Mouse (Mus musculus): ENCODE measurements around the gene Clmp.
A peak's percentile ranks its signal among the peaks of the same experiment; 100 is the strongest.
"Not testable (repeated sequence)": the region's sequence is repeated elsewhere in the genome, so short reads cannot be mapped to it uniquely, and the experiment has no call there.

Gene Clmp

DNA sequence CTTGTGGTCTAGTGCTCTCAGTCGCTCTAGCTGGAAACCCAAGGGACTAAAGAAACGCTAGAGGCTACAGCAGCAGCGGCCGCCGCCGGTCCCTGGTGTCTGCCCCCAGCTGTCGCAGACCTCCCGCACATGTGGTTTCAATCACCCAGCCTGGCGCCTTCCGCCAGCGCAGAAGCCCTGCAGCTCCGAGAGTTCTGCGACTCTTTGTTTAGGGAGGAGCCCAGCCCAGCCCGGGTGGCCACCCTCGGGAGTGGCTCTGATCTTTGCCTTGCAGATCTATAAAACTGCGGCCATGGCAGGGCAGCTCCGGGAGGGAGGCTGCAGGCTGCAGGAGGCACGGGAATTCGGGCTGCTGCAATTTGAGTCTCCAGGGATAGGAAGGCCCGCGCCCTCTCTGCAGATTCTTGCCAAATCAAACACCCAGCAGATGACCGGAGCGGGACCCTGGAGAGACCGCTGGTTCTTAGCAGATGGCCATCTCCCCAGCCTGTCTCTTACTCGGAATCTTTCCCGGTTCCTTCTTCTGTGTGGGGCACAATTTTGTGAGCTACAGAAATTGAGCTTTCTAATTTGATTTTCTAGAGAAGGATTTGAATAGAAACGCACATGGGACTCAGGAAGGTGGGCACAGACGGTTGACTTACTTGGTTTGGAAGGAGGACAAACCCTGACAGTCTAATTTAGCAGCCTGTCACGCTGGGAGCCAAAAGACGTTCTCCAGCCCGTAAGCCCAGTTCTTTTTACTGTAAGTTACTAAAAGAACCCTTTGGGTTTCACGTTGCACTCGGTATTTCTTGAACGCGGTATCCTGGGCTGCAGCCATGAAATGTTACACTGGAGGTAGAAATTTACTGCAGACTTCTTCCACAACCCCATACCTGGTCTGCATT lies 45.2 kb downstream of the Clmp start:
- peak; percentile 95 for DNase-seq (ENCODE audit: low read depth, low spot score)

DNA sequence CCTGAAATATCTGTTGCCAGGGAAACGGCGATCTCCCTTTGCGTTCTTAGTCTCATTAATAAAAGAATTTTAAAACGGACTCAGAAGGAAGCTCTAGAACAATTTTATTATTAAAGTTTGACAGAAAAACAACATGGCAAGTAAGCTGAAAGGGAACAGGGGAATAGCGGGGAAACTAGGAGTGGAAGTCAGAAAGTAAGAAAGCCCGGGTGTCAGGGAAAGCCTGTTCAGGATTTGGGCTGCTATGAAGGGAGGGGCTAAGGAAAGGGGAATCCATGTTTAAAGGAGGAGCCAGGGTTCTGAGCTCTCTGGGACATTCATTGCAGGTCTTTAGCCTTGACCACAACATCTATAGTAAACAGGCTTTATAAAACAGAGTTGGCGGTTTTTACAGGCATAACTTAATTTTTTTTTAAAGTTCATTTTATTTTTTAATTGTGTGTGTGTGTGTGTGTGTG lies 45.9 kb downstream of the Clmp start:
- DNase-seq (ENCODE audit: low read depth, low spot score), result peak; percentile 67

DNA sequence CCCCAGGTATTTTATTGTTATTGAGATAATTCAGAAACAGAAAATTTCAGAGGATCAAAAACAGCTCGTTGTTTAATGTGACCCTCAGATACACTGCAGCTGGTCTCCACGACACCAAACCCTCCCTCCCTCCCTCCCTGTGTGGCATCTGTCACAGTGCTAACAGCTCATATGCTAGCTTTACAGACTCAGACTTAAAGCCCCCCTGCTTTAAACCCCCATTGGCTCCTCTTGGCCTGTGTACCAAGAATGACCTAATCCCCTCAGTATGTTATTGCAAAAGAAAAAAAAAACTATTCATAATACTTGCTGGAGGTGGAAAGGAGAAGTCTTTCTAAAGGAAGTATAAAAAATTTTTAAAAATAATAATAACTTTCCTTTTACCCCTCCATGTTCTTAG lies 46.5 kb downstream of the Clmp start:
- DNase-seq (ENCODE audit: low read depth, low spot score), result peak; percentile 36

DNA sequence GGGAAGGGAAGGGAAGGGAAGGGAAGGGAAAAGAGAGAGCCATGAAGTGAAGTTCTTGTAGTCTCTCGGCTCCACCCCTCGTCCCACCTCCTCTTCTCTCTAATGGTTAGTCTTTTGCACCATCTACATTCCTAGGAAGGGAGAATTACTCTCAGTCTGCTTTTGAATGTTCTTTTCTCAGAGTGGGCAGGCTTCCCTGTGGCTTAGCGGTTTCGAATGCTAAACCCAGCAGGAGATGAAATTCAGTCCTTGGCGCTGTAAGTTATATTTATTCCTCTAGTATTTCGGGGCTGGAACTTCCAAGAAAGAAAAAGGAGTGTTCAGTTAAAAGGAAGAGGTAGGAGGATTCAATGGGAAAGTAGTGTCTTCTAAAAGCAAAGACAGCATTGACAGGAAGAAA lies 51.4 kb downstream of the Clmp start:
- DNase-seq (ENCODE audit: low read depth, low spot score), result no peak

DNA sequence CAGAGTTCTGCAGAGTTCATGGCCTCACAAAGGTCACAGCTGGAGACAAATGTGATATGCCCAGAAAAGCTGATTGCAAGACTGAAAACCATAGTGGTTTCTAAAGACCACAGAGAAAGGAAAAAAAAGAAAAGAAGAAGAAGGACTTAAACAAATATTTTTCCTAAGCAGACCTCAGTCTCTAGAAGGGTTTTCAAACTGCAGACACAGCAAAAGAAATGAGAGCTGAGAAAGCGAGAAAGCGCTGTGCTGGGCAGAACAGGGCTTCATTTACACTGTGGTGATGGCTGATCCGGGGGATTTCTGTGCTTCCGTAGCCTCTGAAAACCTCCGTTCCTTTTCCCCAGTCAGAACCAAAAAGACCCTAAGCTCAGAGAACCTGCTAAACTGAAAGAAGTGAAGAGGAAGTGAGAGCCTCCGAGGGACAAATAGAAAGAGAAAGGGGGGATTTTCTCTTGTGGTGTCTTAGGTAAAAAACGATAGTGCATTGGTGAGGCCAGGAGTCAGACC lies 57.8 kb downstream of the Clmp start:
- DNase-seq (ENCODE audit: low read depth, low spot score), result no peak

DNA sequence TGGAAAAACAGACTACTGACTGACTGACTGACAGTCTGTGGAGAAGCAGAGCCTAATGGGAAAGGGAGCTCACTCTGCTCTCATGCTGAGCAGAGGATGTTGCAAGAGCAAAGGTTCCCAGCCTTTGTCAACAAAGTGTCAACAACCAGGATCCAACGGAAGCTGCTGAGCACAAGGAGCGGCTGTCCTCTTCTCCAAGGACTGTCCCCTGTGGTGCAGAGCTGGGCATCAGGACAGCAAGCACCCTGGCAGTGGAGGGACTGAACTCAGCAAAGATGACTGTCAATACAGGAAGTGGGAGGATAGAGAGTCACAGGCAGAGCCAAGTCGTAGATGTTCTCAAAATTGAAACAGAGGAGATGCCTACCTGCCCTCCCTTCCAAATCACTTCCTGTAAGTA lies 58.5 kb downstream of the Clmp start:
- DNase-seq (ENCODE audit: low read depth, low spot score), result no peak

DNA sequence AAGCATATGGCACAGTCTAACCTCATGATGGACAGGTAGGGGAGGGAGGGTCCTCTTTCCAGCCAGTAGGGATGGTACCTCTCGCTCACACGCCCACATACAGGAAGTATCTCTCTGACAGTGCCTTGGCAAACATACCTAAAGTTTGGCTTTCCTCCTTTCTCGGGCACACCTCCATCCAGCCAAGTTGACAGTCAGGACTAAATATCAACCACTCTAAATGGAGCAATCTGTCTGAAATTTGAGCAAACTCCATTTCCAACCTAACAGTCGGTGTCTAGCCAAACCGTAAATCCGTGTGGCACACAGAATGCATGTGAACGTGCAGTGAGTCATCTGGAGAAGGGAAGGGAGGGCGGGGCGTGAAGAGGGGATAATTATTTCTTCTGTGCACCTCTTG lies 61.0 kb downstream of the Clmp start:
- no peak for DNase-seq (ENCODE audit: low read depth, low spot score)

DNA sequence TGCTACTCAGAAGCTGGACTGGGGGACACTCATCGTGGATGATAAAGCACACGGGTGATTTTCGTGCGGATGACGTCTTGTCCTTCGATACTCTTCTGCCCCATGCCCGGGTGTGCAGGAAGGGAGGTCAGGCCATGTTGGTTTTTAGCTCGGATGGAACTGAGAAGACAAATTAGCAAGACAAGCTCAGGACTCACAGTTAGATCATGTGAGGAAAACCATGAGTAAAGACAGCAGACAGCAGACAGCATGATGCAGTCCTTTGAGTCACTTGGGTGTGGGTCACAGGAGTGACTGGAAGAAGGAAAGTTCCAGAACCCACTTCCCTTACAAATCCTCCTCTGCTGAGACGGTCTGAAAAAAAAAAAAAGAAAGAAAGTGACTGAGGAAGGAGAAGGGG lies 61.5 kb downstream of the Clmp start:
- DNase-seq (ENCODE audit: low read depth, low spot score), result no peak

DNA sequence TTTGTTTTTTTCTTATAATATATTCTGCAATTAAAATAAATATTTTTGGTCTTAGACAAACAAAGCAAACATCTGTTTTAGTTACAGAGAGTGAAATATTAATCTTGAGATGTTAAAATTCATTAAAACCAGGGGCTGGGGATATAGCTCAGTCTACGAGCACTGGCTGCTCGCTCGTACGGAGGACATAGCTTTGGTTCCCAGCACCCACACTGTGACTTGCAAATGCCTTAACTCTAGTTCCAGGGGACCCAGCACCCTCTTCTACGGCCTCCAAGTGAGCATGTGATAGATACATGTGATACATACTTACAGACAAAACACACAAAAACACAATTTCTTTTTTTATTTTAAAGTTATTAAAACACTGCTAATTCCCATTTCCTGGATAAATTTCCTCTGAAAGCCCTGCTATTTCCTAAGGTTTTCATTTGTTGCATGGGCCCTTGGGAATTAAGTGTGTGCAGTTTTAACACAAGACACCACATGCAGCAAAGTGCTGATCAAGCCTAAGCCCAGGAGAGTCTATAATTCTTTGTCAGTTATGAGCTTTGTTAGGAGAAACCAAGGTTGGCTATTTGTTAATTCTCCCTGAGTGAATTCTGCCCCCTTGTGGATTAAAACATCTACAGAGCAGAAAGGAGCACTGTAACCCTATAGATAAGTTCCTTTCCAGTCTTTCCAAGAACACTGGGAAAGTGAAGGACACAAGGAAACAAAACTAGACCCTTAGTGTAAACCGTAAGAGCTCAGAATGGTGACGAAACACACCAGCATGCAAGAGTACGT lies 64.3 kb downstream of the Clmp start:
- peak; percentile 62 for DNase-seq (ENCODE audit: low read depth, low spot score)

DNA sequence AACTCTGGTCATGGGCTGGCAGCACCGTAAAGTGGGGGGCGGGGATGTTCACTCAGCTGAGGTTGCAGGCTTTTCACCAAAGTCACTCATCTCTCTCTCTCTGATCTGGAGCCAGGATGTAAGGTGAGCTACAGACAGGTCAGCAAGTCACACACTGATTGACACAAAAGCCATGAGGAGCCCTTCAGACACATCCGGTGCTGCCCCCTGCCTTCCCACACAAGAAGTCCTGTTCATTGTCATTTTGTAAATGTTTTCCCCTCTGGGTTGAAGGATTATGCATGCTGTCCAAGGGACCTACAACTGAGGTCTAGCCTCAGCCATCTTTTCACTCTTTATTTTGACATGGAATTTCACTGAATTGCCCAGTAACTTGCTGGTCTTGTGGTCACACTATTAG lies 66.0 kb downstream of the Clmp start:
- DNase-seq (ENCODE audit: low read depth, low spot score), result no peak

DNA sequence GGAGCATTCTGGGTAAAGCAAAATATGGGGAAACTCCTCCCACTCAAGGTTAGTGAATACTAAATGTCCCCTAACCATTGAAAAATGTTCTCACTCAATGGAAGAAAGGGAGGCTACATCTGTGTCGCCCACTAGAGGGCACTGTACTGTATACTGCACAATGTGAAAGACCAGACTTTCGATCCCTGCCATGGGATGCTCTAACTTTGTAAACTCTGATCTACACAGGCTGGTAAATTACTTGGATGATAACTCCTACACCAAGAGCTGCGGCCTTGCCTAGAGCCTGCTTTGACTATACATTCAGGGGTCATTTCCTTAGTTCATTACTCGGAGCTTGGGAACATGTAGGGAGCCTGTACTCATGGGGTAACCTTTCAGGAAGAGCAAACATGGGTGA lies 70.6 kb downstream of the Clmp start:
- peak; percentile 71 for DNase-seq (ENCODE audit: low read depth, low spot score)

DNA sequence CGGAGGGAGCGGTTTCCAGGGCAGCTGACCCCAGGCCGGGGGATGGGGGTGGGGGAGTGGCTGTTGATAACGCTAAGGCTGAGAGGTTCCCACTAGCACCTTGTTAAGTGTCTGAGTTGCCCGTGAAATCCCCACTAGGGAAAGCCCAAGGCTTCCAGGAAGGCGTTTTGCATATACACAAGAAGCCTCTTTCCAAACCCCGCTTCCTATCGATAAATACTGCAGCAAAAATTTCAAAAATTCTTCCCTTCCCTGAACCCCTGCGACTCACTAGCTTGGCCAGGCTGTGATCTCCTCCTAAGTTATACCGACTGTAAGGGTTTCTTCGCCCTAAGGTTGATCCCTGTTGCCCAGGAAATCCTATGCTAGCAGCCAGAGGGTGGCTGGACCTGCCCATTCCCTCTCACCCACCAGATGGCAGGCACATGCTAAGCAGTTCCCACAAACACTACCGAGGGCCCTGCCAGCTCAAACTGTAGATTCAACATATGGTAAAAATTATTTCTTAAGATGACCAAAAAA lies 71.4 kb downstream of the Clmp start:
- peak; percentile 81 for DNase-seq (ENCODE audit: low read depth, low spot score)

DNA sequence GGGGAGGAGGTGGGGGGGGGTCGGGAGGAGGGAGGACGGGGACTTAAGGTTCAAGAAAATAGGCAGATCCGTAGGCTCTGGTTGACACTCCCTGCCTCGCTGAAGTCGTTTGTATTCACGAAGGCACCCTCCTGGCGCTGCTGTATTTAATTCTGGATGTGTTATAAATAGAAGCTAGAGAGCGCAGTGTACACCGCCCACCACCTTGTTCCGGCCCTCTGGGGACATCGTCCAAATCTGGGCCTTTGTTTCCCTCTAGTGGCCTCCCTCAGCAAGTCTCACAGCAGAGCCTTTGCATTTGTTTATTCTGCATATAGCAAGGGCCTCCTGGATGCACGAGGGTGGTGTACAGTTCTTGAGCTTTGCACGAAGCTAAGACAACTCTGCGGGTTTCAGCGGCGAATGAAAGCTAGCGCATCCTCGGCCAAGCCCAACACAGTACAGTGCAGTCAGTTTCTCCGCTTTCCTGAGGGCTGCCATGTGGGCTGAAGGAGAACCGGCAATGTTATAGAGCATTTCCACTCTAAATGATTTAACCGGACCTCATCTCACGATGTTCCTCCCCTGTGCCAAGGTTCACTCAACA lies 72.0 kb downstream of the Clmp start:
- DNase-seq (ENCODE audit: low read depth, low spot score), result peak; percentile 90

DNA sequence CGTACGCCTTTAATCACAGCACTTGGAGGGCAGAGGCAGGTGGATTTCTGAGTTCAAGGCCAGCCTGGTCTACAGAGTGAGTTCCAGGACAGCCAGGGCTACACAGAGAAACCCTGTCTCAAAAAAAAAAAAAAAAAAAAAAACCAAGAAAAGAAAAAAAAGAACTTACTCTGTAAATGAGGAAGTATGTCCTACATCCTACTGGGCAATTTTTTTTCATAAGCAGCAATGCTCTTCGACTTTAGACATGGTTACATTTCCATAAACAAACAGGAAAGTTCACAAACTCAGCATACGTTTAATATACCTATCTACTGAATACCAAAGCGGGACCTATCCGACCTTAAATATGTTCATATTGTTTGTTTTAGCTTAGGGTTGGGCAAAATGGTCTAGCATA lies 76.6 kb downstream of the Clmp start:
- DNase-seq (ENCODE audit: low read depth, low spot score), result no peak

DNA sequence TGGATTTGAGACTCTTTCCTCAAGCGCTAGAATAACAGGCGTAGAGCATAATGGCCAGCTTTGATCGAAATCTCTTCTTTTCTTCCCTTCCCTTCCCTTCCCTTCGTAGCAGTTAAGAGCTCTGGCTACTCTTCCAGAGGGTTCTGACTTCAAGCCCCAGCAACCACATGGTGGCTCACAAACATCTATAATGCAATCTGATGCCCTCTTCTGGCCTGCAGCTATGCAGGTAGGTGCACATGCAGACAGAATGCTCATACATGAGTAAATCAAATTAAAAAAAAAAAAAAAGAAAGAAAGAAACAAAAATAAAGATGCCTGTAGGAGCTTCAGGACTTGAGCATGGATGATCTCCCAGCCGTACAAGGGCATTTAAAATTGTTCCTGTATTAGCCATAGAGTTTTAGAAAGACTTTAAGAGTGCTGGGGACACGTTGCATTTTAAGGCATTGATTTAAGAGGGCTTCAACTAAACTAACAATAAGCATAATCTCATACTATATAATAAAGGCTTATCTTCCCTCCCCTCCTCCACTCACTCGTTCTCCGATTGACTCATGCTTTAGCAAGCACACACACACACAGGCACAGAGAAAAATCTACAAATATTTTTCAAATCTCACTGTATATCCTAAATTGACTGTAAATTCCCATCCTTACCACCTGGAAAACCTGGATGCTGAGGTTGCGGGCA lies 79.3 kb downstream of the Clmp start:
- DNase-seq (ENCODE audit: low read depth, low spot score), result no peak

DNA sequence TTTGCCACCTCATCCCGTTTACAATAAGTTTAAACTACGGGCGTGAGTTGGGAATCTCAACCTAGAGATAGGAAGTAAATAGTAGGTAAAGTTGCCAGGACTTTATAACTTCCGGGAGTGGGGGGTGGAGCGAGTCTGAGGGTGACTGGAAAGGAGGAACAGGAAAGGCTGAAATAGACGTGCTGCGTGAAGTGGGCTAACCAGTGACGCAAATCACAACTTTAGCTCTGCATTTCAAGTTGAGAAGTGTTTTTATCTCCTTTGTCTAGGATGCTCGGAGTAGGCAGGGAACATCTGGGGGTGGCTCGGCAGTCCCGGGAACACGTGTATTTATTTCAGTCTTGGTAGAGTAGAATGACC lies 79.8 kb downstream of the Clmp start:
- no peak for DNase-seq (ENCODE audit: low read depth, low spot score)

DNA sequence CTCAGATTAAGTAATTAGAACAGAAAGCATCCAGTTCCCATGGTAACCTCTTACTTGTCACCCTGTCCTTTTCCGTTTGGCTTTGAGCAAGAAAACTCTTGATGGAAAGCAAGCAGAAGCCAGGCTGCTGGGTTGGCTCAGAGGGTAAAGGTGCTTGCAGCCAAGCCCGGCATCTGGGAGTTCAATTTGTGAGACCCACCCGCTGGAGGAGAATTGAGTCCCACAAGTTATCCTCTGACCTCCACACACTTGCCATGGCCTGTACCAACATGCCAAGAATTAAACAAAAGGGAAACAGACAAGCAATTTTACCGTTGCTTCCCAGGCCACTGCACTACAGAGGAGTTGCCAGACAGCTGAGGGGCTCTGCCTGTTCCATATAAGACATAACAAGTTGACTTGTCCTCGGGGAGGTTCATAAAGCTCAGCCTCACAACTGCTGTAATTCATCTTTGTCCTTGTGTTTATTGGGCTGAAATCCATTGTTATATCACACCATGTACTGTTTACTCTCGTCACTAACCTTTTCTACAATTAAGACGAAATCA lies 80.4 kb downstream of the Clmp start:
- no peak for DNase-seq (ENCODE audit: low read depth, low spot score)

DNA sequence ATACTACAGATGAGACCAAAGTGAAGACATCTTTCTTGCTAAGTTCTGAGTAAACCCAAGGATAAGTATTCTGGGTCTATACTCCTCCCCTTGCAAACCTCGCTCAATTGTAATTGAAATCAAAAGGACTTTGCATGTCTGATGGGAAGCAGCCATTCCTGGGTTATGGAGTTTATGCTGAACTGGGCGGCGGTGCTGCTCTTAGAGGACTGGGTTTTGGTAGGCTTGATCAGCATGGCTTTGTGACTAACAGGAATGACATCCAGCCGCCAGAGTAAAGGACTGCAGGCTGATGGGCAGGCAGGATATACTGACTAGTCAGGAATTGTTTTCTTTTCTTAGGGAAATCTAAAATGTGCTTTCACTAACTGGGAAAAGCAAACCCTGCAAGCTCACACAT lies 82.2 kb downstream of the Clmp start:
- DNase-seq (ENCODE audit: low read depth, low spot score), result no peak

DNA sequence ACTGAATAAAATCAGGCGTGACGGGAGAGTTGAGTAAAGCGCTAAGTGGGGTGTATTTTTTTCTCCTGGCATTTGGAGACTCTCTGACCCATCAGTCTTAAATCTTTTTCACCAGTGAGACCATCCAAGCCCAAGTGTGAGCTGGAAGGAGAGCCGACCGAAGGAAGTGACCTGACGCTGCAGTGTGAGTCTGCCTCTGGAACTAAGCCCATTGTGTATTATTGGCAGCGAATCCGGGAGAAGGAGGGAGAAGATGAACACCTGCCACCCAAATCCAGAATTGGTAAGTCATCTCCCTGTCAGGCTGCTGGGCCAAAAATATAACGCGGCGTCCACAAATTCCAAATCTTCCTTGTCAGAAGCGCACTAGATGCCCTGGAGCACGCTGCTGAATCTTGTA lies 86.5 kb downstream of the Clmp start:
- no peak for DNase-seq (ENCODE audit: low read depth, low spot score)

DNA sequence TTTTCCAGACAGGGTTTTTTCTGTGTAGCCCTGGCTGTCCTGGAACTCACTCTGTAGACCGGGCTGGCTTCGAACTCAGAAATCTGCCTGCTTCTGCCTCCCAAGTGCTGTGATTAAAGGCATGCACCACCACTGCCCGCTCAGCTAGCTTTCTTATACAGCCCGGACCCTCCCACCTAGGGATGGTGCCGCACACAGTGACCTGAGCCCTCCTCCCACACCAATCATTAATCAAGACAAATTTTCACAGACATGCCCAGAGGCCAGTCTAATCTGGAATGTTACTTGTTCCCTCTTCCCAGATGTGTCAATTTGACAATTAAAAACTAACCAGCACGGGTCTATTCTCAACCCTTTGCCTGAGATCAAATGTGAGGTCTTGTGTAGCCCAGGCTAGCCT lies 87.4 kb downstream of the Clmp start:
- not testable (repeated sequence) for DNase-seq (ENCODE audit: low read depth, low spot score)

DNA sequence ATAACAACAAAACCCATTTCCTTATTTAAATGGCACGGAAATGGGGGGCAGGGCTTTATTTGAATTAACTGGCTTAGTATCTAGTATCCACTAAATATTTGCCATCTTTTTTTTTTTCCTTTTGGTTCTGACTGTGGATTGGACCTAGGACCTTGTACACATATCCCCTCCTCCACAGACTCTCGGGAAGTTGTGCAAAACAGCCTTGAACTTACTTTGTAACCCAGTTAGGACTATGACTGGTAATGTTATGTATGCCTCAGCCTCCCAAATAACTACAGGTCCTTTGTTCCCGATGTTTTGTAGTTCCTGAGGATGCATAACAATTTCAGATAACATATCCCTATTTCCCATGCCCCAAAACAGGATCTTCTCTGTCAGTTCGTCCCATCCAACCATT lies 88.1 kb downstream of the Clmp start:
- DNase-seq (ENCODE audit: low read depth, low spot score), result no peak

Measured in forelimb bud, embryonic 11.5 days (tissue).